Mouse (Mus musculus) limb, embryonic 11.5 days (tissue): ENCODE measurements around the gene Tmem132c. TPM values are rescaled to one million over a fixed set of nuclear protein-coding genes. Genes with fewer than 3 reads are reported as not detected.

Experiments
- ATAC-seq: fragments of 200-750 bp; cut with Nextera tagmentation; 2 replicates; pipeline ENCODE4 v1.8.0; 2017; ENCODE audit warnings: low read depth; ENCODE audit not compliant: insufficient number of reproducible peaks, low FRiP score, low TSS enrichment
- DNase-seq: peaks from one replicate; pipeline ENCODE4 v3.0.0-alpha.2; 2015; ENCODE audit warnings: low spot score
- H3K27ac ChIP-seq: fragments of 300-500 bp; sonication (generic); replicated peaks from 2 replicates; pipeline ENCODE4 v1.5.1; 2014; ENCODE audit warnings: low read depth, mild to moderate bottlenecking, low read length
- H3K27me3 ChIP-seq: fragments of 300-500 bp; sonication (generic); 2 replicates; pipeline ENCODE4 v1.6.1; 2014; ENCODE audit warnings: mild to moderate bottlenecking, low read length, mixed read lengths; ENCODE audit not compliant: control insufficient read depth, insufficient read depth
- H3K36me3 ChIP-seq: fragments of 300-500 bp; sonication (generic); 2 replicates; pipeline ENCODE4 v1.6.1; 2014; ENCODE audit warnings: mild to moderate bottlenecking, low read length, moderate library complexity, mixed read lengths; ENCODE audit not compliant: control insufficient read depth, insufficient read depth
- H3K4me1 ChIP-seq: fragments of 300-500 bp; sonication (generic); 2 replicates; pipeline ENCODE4 v1.6.1; 2014; ENCODE audit warnings: low read length, mixed read lengths; ENCODE audit not compliant: control insufficient read depth, insufficient read depth
- H3K4me2 ChIP-seq: fragments of 300-500 bp; sonication (generic); 2 replicates; pipeline ENCODE4 v1.6.1; 2014; ENCODE audit warnings: low read depth, mild to moderate bottlenecking, moderate library complexity; ENCODE audit not compliant: severe bottlenecking
- H3K4me3 ChIP-seq: fragments of 300-500 bp; sonication (generic); 2 replicates; pipeline ENCODE4 v1.5.1; 2014; ENCODE audit warnings: low read depth, low read length
- H3K9ac ChIP-seq: fragments of 300-500 bp; sonication (generic); 2 replicates; pipeline ENCODE4 v1.6.1; 2014; ENCODE audit warnings: mild to moderate bottlenecking, low read length
- H3K9me3 ChIP-seq: fragments of 300-500 bp; sonication (generic); 2 replicates; pipeline ENCODE4 v1.6.1; 2016; ENCODE audit warnings: low read length; ENCODE audit not compliant: control insufficient read depth
- WGBS: fragments of 180-500 bp; shearing (Covaris S2); extraction: QIAGEN DNeasy Blood & Tissue Kit; methylation state at CpG from one replicate; pipeline ENCODE4 v1.1.7; 2014; 5-methylcytosine and 5-hydroxymethylcytosine counted together
- polyA plus RNA-seq: library from polyadenylated mRNA; unstranded; fragments of >200 nt; fragmentation: Nextera tagmentation; extraction: Ambion mirVana; gene quantifications from 2 replicates; pipeline ENCODE4 v1.2.1, GENCODE M21; 2014

The Tmem132c gene
- polyA plus RNA-seq, 1 experiment from 2014 or later = 34.6 TPM

DNA sequence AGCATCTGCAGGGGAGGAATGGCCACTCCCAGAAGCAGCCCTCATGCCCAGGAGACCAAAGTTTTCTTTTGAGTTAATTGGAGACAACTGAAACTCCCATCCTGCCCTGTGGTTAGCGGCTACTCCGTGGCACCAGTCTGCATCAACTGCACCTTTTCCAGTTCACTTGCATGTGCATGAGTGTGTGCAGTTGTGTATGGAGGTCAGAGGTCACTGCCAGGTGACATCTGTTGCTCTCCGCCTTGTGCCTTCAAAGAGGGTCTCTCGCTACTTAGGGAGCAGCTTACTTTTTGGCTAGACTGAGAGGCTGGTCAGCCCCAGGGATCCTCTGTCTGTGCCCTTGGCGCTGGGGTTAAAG is 95.3 kb downstream of the Tmem132c start:
- WGBS = 12% methylated on average over 5 of the region's 5 CpGs
- no peak overlapping the region for H3K4me3 ChIP-seq
- H3K27me3 ChIP-seq = no peaks in the 10 kb centered on the region
- ATAC-seq = no peak
- no peaks in the 10 kb centered on the region for H3K9me3 ChIP-seq
- H3K27ac ChIP-seq = peak overlapping the region; percentile 68
- H3K4me1 ChIP-seq = peaks cover 32% of the 10 kb centered on the region
- H3K4me2 ChIP-seq = peak overlapping the region; percentile 28; the same call in 1 of the 2 replicates
- H3K36me3 ChIP-seq = no peaks in the 10 kb centered on the region
- no peak overlapping the region for H3K9ac ChIP-seq
- DNase-seq = peak; percentile 52

DNA sequence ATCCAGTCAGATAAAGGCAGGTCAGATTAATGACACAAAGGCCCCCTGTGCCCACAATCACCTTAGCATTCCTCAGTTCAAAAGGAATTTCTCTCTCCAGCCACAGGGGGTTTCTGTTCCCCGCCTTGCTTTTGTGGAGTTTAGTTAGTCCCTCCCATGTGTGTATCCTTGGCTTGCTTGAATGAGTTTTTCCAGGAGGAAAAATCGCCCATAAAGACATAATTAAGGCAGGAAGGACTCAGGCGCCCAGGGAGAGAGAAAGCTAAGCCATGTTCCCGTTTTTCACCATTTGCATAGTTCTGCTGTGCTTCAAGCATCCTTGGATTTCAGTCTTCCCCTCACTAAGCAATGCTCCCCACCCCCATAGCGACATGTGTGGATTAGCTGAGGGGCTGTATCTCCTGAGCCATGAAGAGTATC is 97.4 kb downstream of the Tmem132c start:
- H3K9ac ChIP-seq = no peak overlapping the region
- peak overlapping the region; percentile 59 for H3K27ac ChIP-seq
- H3K4me3 ChIP-seq = no peak overlapping the region
- 3% methylated on average over 5 of the region's 5 CpGs for WGBS
- H3K4me1 ChIP-seq = peaks cover 31% of the 10 kb centered on the region
- H3K27me3 ChIP-seq = no peaks in the 10 kb centered on the region
- no peaks in the 10 kb centered on the region for H3K9me3 ChIP-seq
- DNase-seq (no peak), ATAC-seq (no peak)
- no peaks in the 10 kb centered on the region for H3K36me3 ChIP-seq
- H3K4me2 ChIP-seq = no peak overlapping the region

DNA sequence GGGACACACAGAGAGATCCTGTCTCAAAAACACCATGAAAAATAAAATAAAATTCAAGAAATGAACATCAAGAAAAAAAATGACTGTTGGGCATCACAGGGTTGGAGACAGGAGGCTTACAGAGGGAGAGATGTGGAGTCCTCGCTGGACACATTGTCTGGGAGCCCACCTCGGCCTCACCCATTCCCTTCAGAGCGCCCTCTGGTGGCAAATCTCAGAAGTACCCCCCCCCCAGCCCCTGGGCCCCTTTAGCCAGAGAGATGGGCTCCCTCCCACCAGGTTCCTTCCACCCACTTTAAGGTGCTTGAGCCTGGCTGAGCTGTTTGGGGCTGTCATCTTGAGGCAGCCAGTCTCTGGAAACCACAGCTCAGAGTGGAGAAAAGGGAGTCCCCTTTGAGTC is 99.5 kb downstream of the Tmem132c start:
- 40% methylated on average over 3 of the region's 3 CpGs for WGBS
- H3K27ac ChIP-seq = no peak overlapping the region

DNA sequence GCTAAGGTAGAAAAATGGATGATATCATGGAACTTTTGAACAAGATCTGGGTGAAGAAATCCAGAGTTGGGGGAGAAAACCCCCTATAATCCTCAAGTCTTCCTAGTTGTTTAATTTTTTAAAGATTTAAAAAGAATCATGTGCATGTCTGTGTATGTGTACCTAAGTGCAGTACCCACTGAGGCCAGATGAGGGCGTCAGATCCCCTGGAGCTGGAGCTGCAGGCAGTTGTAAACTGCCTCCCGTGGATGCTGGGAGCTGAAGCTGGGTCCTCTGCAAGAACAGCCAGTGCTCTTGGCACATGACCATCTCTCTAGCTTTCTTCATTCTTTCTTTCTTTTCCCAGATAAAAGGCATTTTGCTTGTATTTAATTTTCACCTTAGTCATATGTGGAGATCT is 103.1 kb downstream of the Tmem132c start:
- no peak overlapping the region for H3K4me2 ChIP-seq
- peaks cover 7% of the 10 kb centered on the region; the same call in 1 of the 2 replicates for H3K4me1 ChIP-seq
- DNase-seq (no peak), ATAC-seq (no peak)
- no peak overlapping the region for H3K9ac ChIP-seq
- H3K27ac ChIP-seq = no peak overlapping the region
- H3K36me3 ChIP-seq = no peaks in the 10 kb centered on the region; the same call in 1 of the 2 replicates
- H3K4me3 ChIP-seq = no peak overlapping the region
- no peaks in the 10 kb centered on the region for H3K27me3 ChIP-seq
- H3K9me3 ChIP-seq = no peaks in the 10 kb centered on the region
- 57% methylated on average over 2 of the region's 2 CpGs for WGBS

More for the DNA sequence above, 99.5 kb downstream of the Tmem132c start:
- Histone ChIP-seq H3K9ac (no peak overlapping the region), H3K27me3 (no peaks in the 10 kb centered on the region), H3K4me3 (no peak overlapping the region), H3K36me3 (no peaks in the 10 kb centered on the region), H3K9me3 (no peaks in the 10 kb centered on the region), H3K4me2 (no peak overlapping the region), H3K4me1 (peaks cover 28% of the 10 kb centered on the region)
- DNase-seq = no peak
- ATAC-seq = no peak

DNA sequence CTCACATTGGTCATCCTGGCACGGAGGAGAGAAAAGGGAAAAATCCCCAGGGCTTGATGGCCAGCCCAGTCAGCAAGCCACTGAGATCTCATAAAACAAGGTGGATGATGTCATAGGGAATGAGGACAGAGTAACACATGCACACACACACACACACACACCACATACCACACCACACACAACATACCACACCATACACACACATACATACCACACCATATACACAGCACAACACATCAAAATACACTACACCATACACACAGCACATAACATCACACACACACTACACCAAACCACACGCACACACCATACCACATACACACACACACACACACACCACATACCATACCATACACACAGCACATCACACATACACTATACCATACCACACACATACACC is 104.8 kb downstream of the Tmem132c start:
- no peak overlapping the region for H3K4me2 ChIP-seq
- peak; percentile 31; the same call in 1 of the 2 replicates for ATAC-seq

DNA sequence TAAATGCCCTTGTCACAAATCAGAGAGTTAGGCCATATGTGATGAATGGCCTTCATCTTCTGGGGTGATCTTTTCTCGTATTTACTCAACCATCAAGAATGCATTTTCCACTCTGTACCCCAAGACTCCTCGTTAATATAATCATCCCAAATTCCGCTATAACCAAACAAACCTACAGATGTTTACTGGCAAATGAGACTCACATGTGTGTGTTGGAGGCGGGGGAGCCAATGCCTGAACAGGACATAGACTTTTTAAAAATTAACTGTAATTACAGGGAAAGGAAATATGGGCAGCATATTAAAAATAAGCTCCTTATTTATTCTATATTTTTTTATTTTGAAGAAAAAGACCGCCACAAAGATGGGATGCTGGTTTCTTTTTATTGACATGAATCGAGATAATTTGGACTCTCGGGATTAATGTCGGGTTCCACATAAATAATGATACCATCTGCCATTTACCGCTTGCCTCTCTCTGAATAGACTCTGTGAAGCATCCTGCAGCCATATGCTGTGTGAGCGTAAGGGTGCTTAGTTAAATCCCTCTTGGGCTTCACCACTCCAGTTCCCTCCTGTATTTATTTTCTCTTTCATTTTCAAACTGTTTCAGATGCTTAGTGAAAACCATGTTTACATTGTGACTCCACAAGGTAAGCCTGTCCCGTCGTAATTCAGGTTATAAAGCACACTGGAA is 105.6 kb downstream of the Tmem132c start:
- Histone ChIP-seq H3K4me1 (peaks cover 7% of the 10 kb centered on the region; the same call in 1 of the 2 replicates), H3K4me3 (no peak overlapping the region), H3K4me2 (no peak overlapping the region), H3K9ac (no peak overlapping the region), H3K27ac (no peak overlapping the region), H3K27me3 (no peaks in the 10 kb centered on the region), H3K9me3 (no peaks in the 10 kb centered on the region), H3K36me3 (no peaks in the 10 kb centered on the region; the same call in 1 of the 2 replicates)
- 71% methylated on average over 12 of the region's 12 CpGs for WGBS
- DNase-seq (no peak), ATAC-seq (no peak)

More for the DNA sequence above, 104.8 kb downstream of the Tmem132c start:
- Histone ChIP-seq H3K9ac (no peak overlapping the region), H3K27me3 (no peaks in the 10 kb centered on the region), H3K9me3 (no peaks in the 10 kb centered on the region), H3K4me1 (peaks cover 7% of the 10 kb centered on the region; the same call in 1 of the 2 replicates), H3K4me3 (no peak overlapping the region), H3K27ac (no peak overlapping the region), H3K36me3 (no peaks in the 10 kb centered on the region; the same call in 1 of the 2 replicates)
- WGBS = 94% methylated on average over 2 of the region's 2 CpGs
- DNase-seq = no peak

DNA sequence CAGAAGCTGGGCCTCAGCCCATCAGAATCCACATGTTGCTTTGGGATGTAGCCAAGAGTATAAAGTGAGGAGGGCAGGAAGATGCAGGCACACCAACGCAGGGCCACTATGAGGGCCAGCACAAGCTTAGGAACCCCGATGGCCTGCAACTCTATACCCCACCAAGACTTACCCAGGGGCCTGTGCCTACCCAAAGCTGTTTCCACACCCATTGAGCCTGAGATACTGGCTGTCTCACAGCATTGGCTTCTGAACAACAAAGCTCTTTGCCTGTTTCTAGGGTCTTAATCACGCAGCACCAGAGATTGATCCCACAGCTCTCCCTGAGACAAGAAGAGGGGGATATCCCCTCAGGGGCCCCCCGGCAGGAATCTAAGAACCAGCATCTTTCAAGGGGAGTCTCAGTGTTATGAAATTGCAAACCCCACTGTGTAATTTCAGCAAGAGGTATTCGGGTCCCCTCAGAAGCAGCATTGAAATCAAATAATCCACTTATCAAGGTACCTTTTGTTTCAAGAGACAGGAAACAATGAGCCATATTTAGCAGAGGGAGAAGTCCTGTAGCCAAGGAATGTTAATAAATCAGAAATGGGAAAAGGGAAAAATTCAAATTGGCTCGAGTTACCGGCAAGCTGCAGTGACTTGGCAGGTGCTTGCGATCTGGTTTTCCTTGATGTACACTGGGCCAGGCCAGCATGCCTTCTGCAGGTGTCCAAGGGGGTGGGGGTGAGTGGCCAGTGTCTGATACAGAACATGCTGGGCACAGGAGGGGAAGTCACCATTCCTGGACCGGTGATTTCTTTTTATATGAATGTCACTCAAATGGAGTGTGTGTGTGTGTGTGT is 107.8 kb downstream of the Tmem132c start:
- Histone ChIP-seq H3K36me3 (no peaks in the 10 kb centered on the region; the same call in 1 of the 2 replicates), H3K27me3 (no peaks in the 10 kb centered on the region), H3K9ac (no peak overlapping the region), H3K4me2 (no peak overlapping the region), H3K4me3 (no peak overlapping the region), H3K9me3 (no peaks in the 10 kb centered on the region), H3K4me1 (peaks cover 7% of the 10 kb centered on the region; the same call in 1 of the 2 replicates), H3K27ac (no peak overlapping the region)
- WGBS = 69% methylated on average over 9 of the region's 9 CpGs
- no peak for DNase-seq
- ATAC-seq = no peak

DNA sequence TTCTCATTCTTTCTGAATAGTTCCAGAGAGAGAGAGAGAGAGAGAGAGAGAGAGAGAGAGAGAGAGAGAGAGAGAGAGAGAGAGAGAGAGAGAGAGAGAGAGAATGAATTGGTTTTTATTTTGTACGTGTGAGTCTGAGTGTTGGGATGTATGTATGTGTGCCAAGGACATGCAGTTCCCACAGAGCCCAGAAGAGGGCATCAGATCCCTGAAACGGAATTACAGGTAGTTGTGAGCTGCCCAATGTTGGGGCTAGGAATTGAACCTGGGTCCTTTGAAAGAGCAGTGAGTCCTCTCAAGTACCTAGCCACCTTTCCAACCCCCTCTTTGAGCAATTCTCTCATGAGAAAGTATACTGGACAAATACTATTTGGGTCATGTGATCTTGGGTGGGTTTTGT is 111.4 kb downstream of the Tmem132c start:
- DNase-seq = no peak
- H3K27me3 ChIP-seq = no peaks in the 10 kb centered on the region
- 76% methylated on average over 2 of the region's 2 CpGs for WGBS

More for the DNA sequence above, 111.4 kb downstream of the Tmem132c start:
- no peak overlapping the region for H3K4me2 ChIP-seq
- no peak overlapping the region for H3K4me3 ChIP-seq
- no peak overlapping the region for H3K27ac ChIP-seq
- ATAC-seq = no peak
- H3K4me1 ChIP-seq = peaks cover 11% of the 10 kb centered on the region; the same call in 1 of the 2 replicates
- H3K9me3 ChIP-seq = no peaks in the 10 kb centered on the region
- H3K36me3 ChIP-seq = no peaks in the 10 kb centered on the region; the same call in 1 of the 2 replicates
- no peak overlapping the region for H3K9ac ChIP-seq
